9 mouse cellular contexts compared by ENCODE assay signal in the genomic region with DNA sequence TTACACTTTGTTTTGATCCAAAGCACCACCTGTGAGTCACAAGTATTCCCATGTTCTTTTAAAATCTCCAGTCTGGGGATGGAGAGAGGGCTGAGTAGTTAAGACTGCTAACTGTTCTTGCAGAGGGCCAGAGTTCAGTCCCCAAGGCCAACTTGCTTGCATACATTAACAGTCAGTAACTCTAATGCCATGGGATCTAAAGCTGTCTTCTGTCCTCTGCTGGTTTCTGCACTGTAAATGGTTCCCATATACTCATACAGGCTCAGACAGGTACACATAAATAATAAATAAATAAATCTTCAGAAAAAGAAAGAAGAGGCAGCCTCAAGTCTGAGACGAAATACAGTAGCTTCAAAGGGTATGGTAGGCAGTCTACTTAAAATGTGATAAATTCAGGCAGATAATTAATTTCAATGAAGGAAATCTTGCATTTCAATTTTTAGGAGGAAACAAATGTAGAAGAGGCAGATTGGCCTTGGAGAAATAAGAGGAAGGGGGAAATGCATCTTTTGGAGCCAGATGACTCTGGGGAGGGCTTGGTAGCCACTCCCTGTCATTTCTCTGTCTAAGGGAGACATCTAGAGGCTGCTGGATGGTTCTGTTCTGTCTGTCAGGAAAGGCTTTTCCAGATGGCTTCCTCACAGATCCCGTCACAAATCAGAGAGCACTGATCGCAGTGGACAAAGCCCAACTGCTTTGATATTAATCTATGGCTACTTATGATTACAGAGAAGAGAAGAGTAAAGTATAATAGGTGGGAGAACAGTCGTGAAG. TPM values are rescaled to one million over a fixed set of nuclear protein-coding genes. Genes with fewer than 3 reads are reported as not detected.
DNase-seq lines count a peak whose midpoint lies in the region; ATAC-seq and TF ChIP-seq lines count a peak whose summit lies in the region.
"Had no signal": no experiment of that assay in that cellular context is flagged by ENCODE, and none has a peak within 500 bp of the region (broad histone marks: within the 10 kb centered on the region; RNA-seq: fewer than 3 reads in every experiment).

No protein-coding gene starts in this region.

- no peaks in the 10 kb centered on the region for H3K27me3 ChIP-seq in CH12.LX (replicated peaks)
- H3K27me3 ChIP-seq in kidney, postnatal 0 days (ENCODE audit: insufficient read depth, low read length): no peaks in the 10 kb centered on the region
- H3K27me3 ChIP-seq in splenic B cell, adult 2 months (ENCODE audit: control insufficient read depth, insufficient read depth, low read length, poor library complexity, severe bottlenecking): no peaks in the 10 kb centered on the region; the same call in 1 of the 2 replicates
- H3K27me3 ChIP-seq: liver, embryonic 15.5 days had no signal

- TF ChIP-seq EP300 in CH12.LX (IDR thresholded peaks at IDR 0.05; ENCODE audit: low read length): no peak

- peak; percentile 39 for DNase-seq in adrenal gland, postnatal 14 days
- no peak for DNase-seq in adrenal gland, postnatal 4 days (ENCODE audit: low spot score in 2 of 2)
- peak; percentile 46 for DNase-seq in layer of hippocampus, adult 11-12 months (ENCODE audit: low spot score)
- no peak for DNase-seq in layer of hippocampus, postnatal 25 days (ENCODE audit: extremely low spot score in 1 of 2, low spot score in 1 of 2)
- DNase-seq in CH12.LX (ENCODE audit: extremely low read depth): no peak
- peak; percentile 65 for DNase-seq in kidney, postnatal 0 days (ENCODE audit: low spot score)
- peak; percentile 32 for DNase-seq in splenic B cell, adult 2 months (ENCODE audit: low read depth, low spot score)
- DNase-seq in gastrocnemius, postnatal 4 days (ENCODE audit: low spot score in 2 of 2): no peak

- no peak overlapping the region for H3K9ac ChIP-seq in CH12.LX (ENCODE audit: insufficient read depth, low read depth)
- no peak overlapping the region for H3K9ac ChIP-seq in kidney, postnatal 0 days (ENCODE audit: low read depth, low read length)
- H3K9ac ChIP-seq: liver, embryonic 15.5 days had no signal

- H3K4me1 ChIP-seq in CH12.LX (ENCODE audit: control insufficient read depth in 1 of 2, insufficient read depth in 2 of 2): peaks cover 0 to 8% of the 10 kb centered on the region in 2 experiments; a peak in 1 of 4 replicates
- no peaks in the 10 kb centered on the region for H3K4me1 ChIP-seq in kidney, postnatal 0 days (replicated peaks; ENCODE audit: insufficient read depth, low read length)
- H3K4me1 ChIP-seq: liver, embryonic 15.5 days had no signal

- no peaks in the 10 kb centered on the region for H3K79me2 ChIP-seq in CH12.LX (replicated peaks; ENCODE audit: control insufficient read depth, extremely low read depth, insufficient read depth, poor library complexity, severe bottlenecking)

- H3K36me3 ChIP-seq in CH12.LX (replicated peaks in 1 of 2; ENCODE audit: control insufficient read depth in 1 of 2, insufficient read depth in 1 of 2, low read length in 1 of 2): no peaks in the 10 kb centered on the region
- H3K36me3 ChIP-seq in kidney, postnatal 0 days (ENCODE audit: insufficient read depth, low read length): no peaks in the 10 kb centered on the region
- H3K36me3 ChIP-seq in splenic B cell, adult 2 months (ENCODE audit: control insufficient read depth, insufficient read depth, low read length, poor library complexity, severe bottlenecking): no peaks in the 10 kb centered on the region
- H3K36me3 ChIP-seq: liver, embryonic 15.5 days had no signal

- no peak overlapping the region for H3K27ac ChIP-seq in CH12.LX (ENCODE audit: insufficient read depth, low read depth)
- H3K27ac ChIP-seq in kidney, postnatal 0 days: no peak overlapping the region
- H3K27ac ChIP-seq: liver, embryonic 15.5 days had no signal

- no peaks in the 10 kb centered on the region for H3K9me3 ChIP-seq in CH12.LX (replicated peaks; ENCODE audit: low read length)
- no peaks in the 10 kb centered on the region for H3K9me3 ChIP-seq in kidney, postnatal 0 days (replicated peaks; ENCODE audit: low read length)
- H3K9me3 ChIP-seq: liver, embryonic 15.5 days had no signal

- no peak for TF ChIP-seq POLR2A in CH12.LX (IDR thresholded peaks at IDR 0.05; ENCODE audit: low read depth, low read length)

- peak in 1 of 2 experiments; percentile 74; a peak in 2 of 4 replicates for TF ChIP-seq CTCF in CH12.LX (conservative IDR thresholded peaks at IDR 0.05 in 1 of 2, IDR thresholded peaks at IDR 0.05 in 1 of 2; ENCODE audit: low read depth in 2 of 2, low read length in 2 of 2)
- peak; percentile 68 for TF ChIP-seq CTCF in kidney, postnatal 0 days (IDR thresholded peaks at IDR 0.05; ENCODE audit: low read depth)

- TF ChIP-seq RAD21 in CH12.LX (IDR thresholded peaks at IDR 0.05; ENCODE audit: low read depth, low read length): peak; percentile 85

- in situ Hi-C loops in CH12.LX (cut with MboI; ENCODE audit: low pct_ligation_motif_present, low pct_unique_long_range_greater_than_20kb, low sequenced_read_pairs): loop anchor here (5.0 to 10.0 kb wide), 2 partner anchors 92 to 275 kb away; no protein-coding TSS in a partner anchor

- WGBS in kidney, postnatal 0 days: 36% methylated on average over 4 of the region's 4 CpGs

- no peak for ATAC-seq in kidney, postnatal 0 days (replicated peaks; ENCODE audit: low FRiP score, low read depth)

- H3K4me3 ChIP-seq in CH12.LX (replicated peaks in 1 of 3; ENCODE audit: low read depth in 2 of 3, low read length in 2 of 3, poor library complexity in 1 of 3): no peak overlapping the region
- no peak overlapping the region for H3K4me3 ChIP-seq in kidney, postnatal 0 days (replicated peaks; ENCODE audit: low read depth, low read length)
- H3K4me3 ChIP-seq: liver, embryonic 15.5 days had no signal

- dilution Hi-C loops in CH12.LX (cut with MboI; ENCODE audit: extremely low pct_ligation_motif_present, extremely low pct_unique_long_range_greater_than_20kb, low sequenced_read_pairs): no loop called here

- H3K4me2 ChIP-seq in CH12.LX (ENCODE audit: insufficient read depth, low read depth, poor library complexity, severe bottlenecking): no peak overlapping the region
- H3K4me2 ChIP-seq in kidney, postnatal 0 days (ENCODE audit: low read length): no peak overlapping the region
- H3K4me2 ChIP-seq: liver, embryonic 15.5 days had no signal

TF ChIP-seq in CH12.LX, 34 proteins besides CTCF, POLR2A, EP300 and RAD21:
- TF ChIP-seq ZC3H11A (IDR thresholded peaks at IDR 0.05; ENCODE audit: low read depth, low read length): peak; percentile 16; the same call in 1 of the 2 replicates
- TF ChIP-seq MXI1 (IDR thresholded peaks at IDR 0.05; ENCODE audit: low read depth, low read length): no peak
- no peak for TF ChIP-seq KAT2A (IDR thresholded peaks at IDR 0.05; ENCODE audit: insufficient replicate concordance, low read length)
- TF ChIP-seq RCOR1 (conservative IDR thresholded peaks at IDR 0.05; ENCODE audit: low read depth, low read length): no peak
- TF ChIP-seq USF2 (conservative IDR thresholded peaks at IDR 0.05; ENCODE audit: low read depth, low read length): no peak
- no peak for TF ChIP-seq TCF12 (IDR thresholded peaks at IDR 0.05; ENCODE audit: low read depth, low read length)
- TF ChIP-seq SMC3 (IDR thresholded peaks at IDR 0.05; ENCODE audit: low read depth, low read length): peak; percentile 70
TF ChIP-seq in CH12.LX: peak in this region for 2.

RNA-seq across cellular contexts. Expression of gene Gm10031, which starts 16.2 kb away (rescaled TPM):
- total RNA-seq in adrenal gland, postnatal 14 days (2021): 41.3 and 41.6 TPM in 2 replicates
- 10 to 100 TPM; 29.6 to 34.1 TPM for total RNA-seq in adrenal gland, postnatal 4 days (2021)
- total RNA-seq in layer of hippocampus, postnatal 25 days (2021): 10 to 100 TPM; 45.3 to 48.8 TPM
- total RNA-seq in CH12.LX (2012; rRNA removed) (12.8 and 15.2 TPM in 2 replicates), CH12.LX (2014; rRNA removed) (42.9 and 44.8 TPM in 2 replicates)
- polyA plus RNA-seq in CH12.LX (2012; ENCODE audit: insufficient read length, low read depth): 17.3 and 22.8 TPM in 2 replicates
- polyA plus RNA-seq in kidney, postnatal 0 days (2015; fragmentation: Nextera tagmentation; extraction: Ambion mirVana): 0.45 and 0.54 TPM in 2 replicates
- total RNA-seq in gastrocnemius, postnatal 4 days (2021): 10 to 100 TPM; 34.0 to 34.5 TPM

RNA-seq across cellular contexts. Expression of gene Abl2, which starts 18.6 kb away (rescaled TPM):
- total RNA-seq in adrenal gland, postnatal 14 days (2021): 19.9 and 20.9 TPM in 2 replicates
- total RNA-seq in adrenal gland, postnatal 4 days (2021): 10 to 100 TPM; 24.5 to 28.7 TPM
- total RNA-seq in layer of hippocampus, postnatal 25 days (2021): 10 to 100 TPM; 78.2 to 83.8 TPM
- 15.5 and 18.8 TPM in 2 replicates for total RNA-seq in CH12.LX (2012; rRNA removed)
- total RNA-seq in CH12.LX (2014; rRNA removed): 9.8 and 10.0 TPM in 2 replicates
- polyA plus RNA-seq in CH12.LX (2012; ENCODE audit: insufficient read length, low read depth): 18.4 and 19.8 TPM in 2 replicates
- 2.4 and 3.0 TPM in 2 replicates for polyA plus RNA-seq in kidney, postnatal 0 days (2015; fragmentation: Nextera tagmentation; extraction: Ambion mirVana)
- 10 to 100 TPM; 21.0 to 22.3 TPM for total RNA-seq in gastrocnemius, postnatal 4 days (2021)

Comparison
In these comparisons a context has a peak if more than half of its experiments do, and no peak if none do; other contexts are left out.
1. DNase-seq: peak in adrenal gland, postnatal 14 days (single experiment), layer of hippocampus, adult 11-12 months (single experiment), kidney, postnatal 0 days (single experiment) and splenic B cell, adult 2 months (single experiment); none in adrenal gland, postnatal 4 days (0 of 2), layer of hippocampus, postnatal 25 days (0 of 2), CH12.LX (single experiment) and gastrocnemius, postnatal 4 days (0 of 2).